Mouse (Mus musculus): ENCODE measurements around the gene Elk3. TPM values are rescaled to one million over a fixed set of nuclear protein-coding genes. Genes with fewer than 3 reads are reported as not detected.
A peak's percentile ranks its signal among the peaks of the same experiment; 100 is the strongest.

The Elk3 gene
- polyA plus RNA-seq, 1 experiment from 2014 or later, result 53.9 TPM

DNA sequence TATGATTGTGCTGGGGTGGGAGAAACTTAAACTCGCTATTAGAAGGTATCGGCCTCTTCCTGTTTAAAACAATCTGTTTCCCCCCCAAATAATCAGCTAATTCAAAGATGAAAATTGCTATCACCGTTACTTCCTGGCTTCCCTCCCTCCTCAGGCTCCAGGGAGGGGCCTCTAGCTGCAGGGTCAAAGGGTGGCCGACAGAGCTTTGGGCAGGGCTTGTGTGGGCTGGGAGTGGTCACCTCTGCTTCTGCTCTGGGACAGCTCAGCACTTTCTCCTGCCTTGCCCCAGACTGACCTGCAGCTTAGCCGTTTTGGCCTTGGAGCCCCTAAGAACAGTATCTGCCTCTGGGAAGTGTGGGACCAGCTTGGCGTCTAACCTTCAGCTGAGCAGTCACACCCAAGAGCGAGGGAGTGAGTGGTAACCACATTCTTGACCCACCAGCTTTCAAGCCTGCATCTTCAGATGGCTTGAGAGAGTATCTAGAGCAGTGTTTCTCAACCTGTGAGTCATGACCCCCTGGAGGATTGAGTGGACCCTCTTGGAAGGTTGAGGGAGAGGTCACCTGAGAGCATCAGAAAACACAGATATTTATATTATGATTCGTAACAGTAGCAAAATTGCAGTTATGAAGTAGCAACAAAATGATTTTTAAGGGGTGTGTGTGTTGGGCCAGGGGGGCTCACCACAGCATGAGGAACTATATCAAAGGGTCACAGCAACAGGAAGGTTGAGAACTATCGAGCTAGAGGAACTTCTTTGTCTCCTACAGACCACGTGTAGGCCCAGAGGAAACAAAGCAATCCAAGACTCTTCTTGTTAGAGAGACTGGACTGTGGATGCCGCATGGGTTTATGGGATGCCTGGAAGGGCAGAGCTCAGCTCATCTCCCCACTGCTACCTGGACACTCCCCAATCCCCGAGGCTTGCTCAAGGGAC, 15.1 kb upstream of the Elk3 start:
- peak overlapping the region; percentile 56 for H3K27ac ChIP-seq
- no peak overlapping the region for H3K9ac ChIP-seq (ENCODE audit: low read depth, low read length)
- peak; percentile 50 for DNase-seq (ENCODE audit: low spot score)
- H3K27me3 ChIP-seq (ENCODE audit: insufficient read depth, low read length), result no peaks in the 10 kb centered on the region
- no peaks in the 10 kb centered on the region; the same call in 1 of the 2 replicates for H3K4me1 ChIP-seq (replicated peaks; ENCODE audit: insufficient read depth, low read length)
- no peak overlapping the region for H3K4me3 ChIP-seq (replicated peaks; ENCODE audit: low read depth, low read length)
- 61% methylated on average over 12 of the region's 12 CpGs for WGBS
- no peak overlapping the region for H3K4me2 ChIP-seq (ENCODE audit: low read length)
- no peaks in the 10 kb centered on the region for H3K36me3 ChIP-seq (ENCODE audit: insufficient read depth, low read length)
- H3K9me3 ChIP-seq (replicated peaks; ENCODE audit: low read length), result no peaks in the 10 kb centered on the region
- no peak for TF ChIP-seq CTCF (IDR thresholded peaks at IDR 0.05; ENCODE audit: low read depth)
- ATAC-seq (replicated peaks; ENCODE audit: low FRiP score, low read depth), result peak; percentile 43; the same call in 1 of the 2 replicates

DNA sequence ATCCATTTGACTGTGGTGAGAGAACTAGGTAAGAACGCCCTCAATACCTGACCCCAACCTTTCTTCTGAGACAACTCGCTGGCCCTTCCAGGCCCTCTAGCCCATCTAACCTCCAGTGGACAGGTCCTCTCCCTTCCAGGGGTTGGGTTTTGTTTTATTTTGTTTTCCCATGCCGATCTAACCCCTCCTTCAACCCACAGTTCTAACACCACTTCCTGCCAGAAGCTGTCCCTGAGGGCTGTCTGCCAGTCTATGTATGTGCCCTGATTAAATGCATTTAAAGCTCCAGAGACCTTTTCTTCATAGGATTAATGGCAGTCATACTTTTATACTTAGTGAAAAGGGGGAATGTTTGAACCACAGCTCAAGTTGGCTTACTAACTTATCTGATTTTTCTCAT, 14.4 kb upstream of the Elk3 start:
- Histone ChIP-seq H3K4me1 (replicated peaks; ENCODE audit: insufficient read depth, low read length) (no peaks in the 10 kb centered on the region; the same call in 1 of the 2 replicates), H3K36me3 (ENCODE audit: insufficient read depth, low read length) (no peaks in the 10 kb centered on the region), H3K27me3 (ENCODE audit: insufficient read depth, low read length) (no peaks in the 10 kb centered on the region), H3K9me3 (replicated peaks; ENCODE audit: low read length) (no peaks in the 10 kb centered on the region), H3K27ac (peak overlapping the region; percentile 56; the same call in 1 of the 2 replicates), H3K4me3 (replicated peaks; ENCODE audit: low read depth, low read length) (no peak overlapping the region), H3K9ac (ENCODE audit: low read depth, low read length) (no peak overlapping the region), H3K4me2 (ENCODE audit: low read length) (no peak overlapping the region)
- ATAC-seq (replicated peaks; ENCODE audit: low FRiP score, low read depth) (no peak), DNase-seq (ENCODE audit: low spot score) (no peak)
- TF ChIP-seq CTCF (IDR thresholded peaks at IDR 0.05; ENCODE audit: low read depth), result no peak
- 33% methylated on average over 3 of the region's 3 CpGs for WGBS

DNA sequence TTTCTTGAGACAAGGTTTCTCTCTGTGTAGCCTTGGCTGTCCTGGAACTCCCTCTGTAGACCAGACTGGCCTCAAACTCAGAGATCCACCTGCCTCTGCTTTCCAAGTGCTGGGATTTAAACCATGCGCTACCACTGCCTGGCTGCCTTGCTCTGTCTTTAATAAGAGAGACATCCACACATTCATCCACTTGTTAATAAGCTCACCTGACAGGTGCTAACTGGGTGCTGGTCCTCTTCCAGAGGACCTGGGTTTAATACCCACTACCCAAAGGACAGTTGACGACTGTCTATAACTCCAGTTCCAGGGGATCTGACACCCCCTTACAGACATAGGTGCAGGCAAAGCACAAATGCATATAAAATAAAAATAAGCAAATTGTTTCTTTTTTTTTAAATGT, 13.5 kb upstream of the Elk3 start:
- ATAC-seq (replicated peaks; ENCODE audit: low FRiP score, low read depth) (no peak), DNase-seq (ENCODE audit: low spot score) (no peak)
- 94% methylated on average over 2 of the region's 2 CpGs for WGBS
- Histone ChIP-seq H3K4me3 (replicated peaks; ENCODE audit: low read depth, low read length) (no peak overlapping the region), H3K4me2 (ENCODE audit: low read length) (no peak overlapping the region), H3K4me1 (replicated peaks; ENCODE audit: insufficient read depth, low read length) (no peaks in the 10 kb centered on the region; the same call in 1 of the 2 replicates), H3K27me3 (ENCODE audit: insufficient read depth, low read length) (no peaks in the 10 kb centered on the region), H3K9ac (ENCODE audit: low read depth, low read length) (no peak overlapping the region), H3K27ac (no peak overlapping the region), H3K9me3 (replicated peaks; ENCODE audit: low read length) (no peaks in the 10 kb centered on the region), H3K36me3 (ENCODE audit: insufficient read depth, low read length) (no peaks in the 10 kb centered on the region)
- no peak for TF ChIP-seq CTCF (IDR thresholded peaks at IDR 0.05; ENCODE audit: low read depth)

DNA sequence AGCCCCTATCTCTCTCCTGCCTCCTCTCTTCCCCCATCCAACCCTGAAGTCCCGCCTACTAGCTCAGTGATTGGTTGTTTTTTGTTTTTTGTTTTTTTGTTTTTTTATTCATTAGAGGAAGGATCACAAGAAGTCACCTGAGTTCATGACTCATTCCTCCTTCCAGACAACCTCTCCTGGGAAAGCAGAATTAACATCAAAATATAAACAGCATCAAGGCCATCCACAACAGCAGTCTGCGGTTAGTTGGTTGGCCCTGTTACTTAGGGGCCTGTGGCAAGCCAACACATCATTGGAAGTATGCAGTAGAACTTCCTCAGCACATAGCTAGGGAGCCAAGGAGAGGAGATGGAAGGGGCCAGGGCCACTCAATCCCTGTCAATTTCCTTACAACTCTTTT, 12.7 kb upstream of the Elk3 start:
- no peak overlapping the region for H3K4me2 ChIP-seq (ENCODE audit: low read length)
- TF ChIP-seq CTCF (IDR thresholded peaks at IDR 0.05; ENCODE audit: low read depth), result no peak
- H3K36me3 ChIP-seq (ENCODE audit: insufficient read depth, low read length), result no peaks in the 10 kb centered on the region
- H3K27ac ChIP-seq, result no peak overlapping the region
- no peak overlapping the region for H3K9ac ChIP-seq (ENCODE audit: low read depth, low read length)
- WGBS, result 93% methylated on average over 2 of the region's 2 CpGs
- no peak for DNase-seq (ENCODE audit: low spot score)
- H3K4me3 ChIP-seq (replicated peaks; ENCODE audit: low read depth, low read length), result no peak overlapping the region
- no peaks in the 10 kb centered on the region for H3K9me3 ChIP-seq (replicated peaks; ENCODE audit: low read length)
- ATAC-seq (replicated peaks; ENCODE audit: low FRiP score, low read depth), result no peak
- H3K27me3 ChIP-seq (ENCODE audit: insufficient read depth, low read length), result no peaks in the 10 kb centered on the region
- no peaks in the 10 kb centered on the region; the same call in 1 of the 2 replicates for H3K4me1 ChIP-seq (replicated peaks; ENCODE audit: insufficient read depth, low read length)

DNA sequence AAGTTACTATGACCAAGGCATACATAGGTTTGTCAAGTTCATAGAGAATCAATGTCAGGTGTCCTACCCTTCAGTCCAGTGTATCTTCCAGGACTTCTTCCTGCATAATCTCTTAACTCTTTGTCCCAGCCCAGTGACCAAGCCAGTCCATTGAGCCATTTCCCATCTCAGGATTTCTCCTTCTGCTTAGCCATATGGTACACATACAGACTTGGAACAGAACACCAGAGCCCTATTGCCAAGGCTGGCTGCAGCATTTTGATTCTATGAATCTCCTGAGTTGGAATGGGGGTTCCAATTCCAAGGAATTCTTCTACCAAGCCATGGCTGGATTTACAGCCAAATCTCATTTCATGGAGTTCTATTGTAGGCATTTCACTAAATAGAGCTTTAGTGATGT, 10.8 kb upstream of the Elk3 start:
- DNase-seq (ENCODE audit: low spot score) (no peak), ATAC-seq (replicated peaks; ENCODE audit: low FRiP score, low read depth) (no peak)
- no peak overlapping the region for H3K4me2 ChIP-seq (ENCODE audit: low read length)
- H3K9ac ChIP-seq (ENCODE audit: low read depth, low read length), result no peak overlapping the region
- H3K36me3 ChIP-seq (ENCODE audit: insufficient read depth, low read length), result no peaks in the 10 kb centered on the region
- no peak for TF ChIP-seq CTCF (IDR thresholded peaks at IDR 0.05; ENCODE audit: low read depth)
- no peak overlapping the region for H3K4me3 ChIP-seq (replicated peaks; ENCODE audit: low read depth, low read length)
- no peak overlapping the region for H3K27ac ChIP-seq
- peaks cover 3% of the 10 kb centered on the region; the same call in 1 of the 2 replicates for H3K4me1 ChIP-seq (replicated peaks; ENCODE audit: insufficient read depth, low read length)
- H3K9me3 ChIP-seq (replicated peaks; ENCODE audit: low read length), result no peaks in the 10 kb centered on the region
- no peaks in the 10 kb centered on the region for H3K27me3 ChIP-seq (ENCODE audit: insufficient read depth, low read length)

DNA sequence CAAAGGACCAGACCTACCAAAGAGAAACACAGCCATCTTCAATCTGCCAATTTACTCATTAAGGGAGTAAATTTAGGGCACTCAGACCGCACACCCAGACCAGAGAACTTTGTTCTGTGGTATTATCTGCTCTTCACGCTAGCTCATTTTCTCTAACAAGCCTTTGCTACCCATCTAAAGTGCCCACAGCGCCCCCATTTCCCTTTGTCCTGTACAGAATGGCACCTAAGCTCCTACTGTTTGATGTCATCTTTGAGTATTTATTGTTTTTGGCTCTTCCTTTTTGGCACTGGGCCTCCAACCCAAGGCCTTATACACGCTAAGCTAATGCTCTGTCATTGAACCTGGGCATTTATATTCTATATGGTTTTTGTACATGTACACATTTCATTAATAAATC, 9.2 kb upstream of the Elk3 start:
- H3K9ac ChIP-seq (ENCODE audit: low read depth, low read length), result no peak overlapping the region
- H3K4me1 ChIP-seq (replicated peaks; ENCODE audit: insufficient read depth, low read length), result 0 out of 2 replicates have a peak, but pooled peaks cover 3% of the 10 kb centered on the region
- no peak overlapping the region for H3K4me3 ChIP-seq (replicated peaks; ENCODE audit: low read depth, low read length)
- no peak overlapping the region for H3K4me2 ChIP-seq (ENCODE audit: low read length)
- ATAC-seq (replicated peaks; ENCODE audit: low FRiP score, low read depth) (no peak), DNase-seq (ENCODE audit: low spot score) (no peak)
- no peak for TF ChIP-seq CTCF (IDR thresholded peaks at IDR 0.05; ENCODE audit: low read depth)
- H3K9me3 ChIP-seq (replicated peaks; ENCODE audit: low read length), result no peaks in the 10 kb centered on the region
- H3K27ac ChIP-seq, result no peak overlapping the region
- no peaks in the 10 kb centered on the region for H3K27me3 ChIP-seq (ENCODE audit: insufficient read depth, low read length)
- WGBS, result 77% methylated on average over 4 of the region's 4 CpGs
- H3K36me3 ChIP-seq (ENCODE audit: insufficient read depth, low read length), result no peaks in the 10 kb centered on the region
